Mouse (Mus musculus) forebrain, postnatal 0 days (tissue): ENCODE measurements at regions not wholly inside any gene's neighbourhood (a gene's known extent, or its start where the extent isn't known, plus 50 kb on each side); places are given as distances from the start of the nearest gene placed in this dataset.

Source experiments
- ATAC-seq: fragments of 200-750 bp; cut with Nextera tagmentation; 2 replicates; pipeline ENCODE4 v1.8.0; 2017; ENCODE audit warnings: mild to moderate bottlenecking, moderate library complexity
- DNase-seq: peaks from one replicate; pipeline ENCODE4 v3.0.0-alpha.2; 2015
- H3K27ac ChIP-seq: fragments of 300-500 bp; sonication (generic); 2 replicates; pipeline ENCODE4 v1.5.1; 2014; ENCODE audit warnings: low read depth, mild to moderate bottlenecking, antibody characterized with exemption, low read length, moderate library complexity, mixed read lengths
- H3K27me3 ChIP-seq: fragments of 300-500 bp; sonication (generic); 2 replicates; pipeline ENCODE4 v1.6.1; 2014; ENCODE audit warnings: mild to moderate bottlenecking, low read length, mixed read lengths; ENCODE audit not compliant: insufficient read depth
- H3K36me3 ChIP-seq: fragments of 300-500 bp; sonication (generic); 2 replicates; pipeline ENCODE4 v1.6.1; 2014; ENCODE audit warnings: mild to moderate bottlenecking, moderate library complexity; ENCODE audit not compliant: insufficient read depth
- H3K4me1 ChIP-seq: fragments of 300-500 bp; sonication (generic); 2 replicates; pipeline ENCODE4 v1.6.1; 2014; ENCODE audit warnings: antibody characterized with exemption; ENCODE audit not compliant: insufficient read depth
- H3K4me2 ChIP-seq: fragments of 300-500 bp; sonication (generic); 2 replicates; pipeline ENCODE4 v1.6.1; 2014; ENCODE audit warnings: low read depth, mild to moderate bottlenecking, moderate library complexity
- H3K4me3 ChIP-seq: fragments of 300-500 bp; sonication (generic); 2 replicates; pipeline ENCODE4 v1.5.1; 2014; ENCODE audit warnings: low read depth, low read length, mixed read lengths
- H3K9ac ChIP-seq: fragments of 300-500 bp; sonication (generic); 2 replicates; pipeline ENCODE4 v1.6.1; 2014; ENCODE audit warnings: mild to moderate bottlenecking
- H3K9me3 ChIP-seq: fragments of 300-500 bp; sonication (generic); 2 replicates; pipeline ENCODE4 v1.6.1; 2016; ENCODE audit warnings: low read length
- CTCF ChIP-seq: sonication (generic); IDR thresholded peaks from 2 replicates; pipeline ENCODE4 v1.5.1; 2016; ENCODE audit warnings: antibody characterized with exemption, control low read depth, low read depth
- WGBS: fragments of 180-500 bp; shearing (Covaris S2); extraction: QIAGEN DNeasy Blood & Tissue Kit; methylation state at CpG from one replicate; pipeline ENCODE4 v1.1.7; 2014; 5-methylcytosine and 5-hydroxymethylcytosine counted together

- no peaks in the 10 kb centered on the region for H3K4me1 ChIP-seq
- H3K4me3 ChIP-seq = no peak overlapping the region
- no peak for DNase-seq
- no peaks in the 10 kb centered on the region for H3K36me3 ChIP-seq
- no peak for TF ChIP-seq CTCF
- no peaks in the 10 kb centered on the region for H3K27me3 ChIP-seq
- 89% methylated on average over 1 of the region's 1 CpGs for WGBS
- H3K9me3 ChIP-seq = no peaks in the 10 kb centered on the region
- no peak overlapping the region for H3K9ac ChIP-seq
- H3K27ac ChIP-seq = no peak overlapping the region
- no peak overlapping the region for H3K4me2 ChIP-seq
- ATAC-seq = no peak
Measured at GRCm38 (mm10) chr4:75041930-75042579, 236.1 kb downstream of the Dmac1 start.
